Mouse (Mus musculus) embryonic facial prominence, embryonic 13.5 days (tissue): ENCODE data around the gene Gm13030. TPM values are rescaled to one million over a fixed set of nuclear protein-coding genes. Genes with fewer than 3 reads are reported as not detected.
"Not testable (repeated sequence)": the region's sequence is repeated elsewhere in the genome, so short reads cannot be mapped to it uniquely, and the experiment has no call there.

Experiments used
- ATAC-seq: fragments of 200-750 bp; cut with Nextera tagmentation; 2 replicates; pipeline ENCODE4 v1.8.0; 2017; ENCODE audit warnings: low read depth; ENCODE audit not compliant: insufficient number of reproducible peaks, insufficient read depth, low FRiP score, low TSS enrichment
- H3K27ac ChIP-seq: fragments of 300-500 bp; sonication (generic); 2 replicates; pipeline ENCODE4 v1.5.1; 2015; ENCODE audit warnings: moderate library complexity, mild to moderate bottlenecking, inconsistent platforms
- H3K27me3 ChIP-seq: fragments of 300-500 bp; sonication (generic); 2 replicates; pipeline ENCODE4 v1.6.1; 2015; ENCODE audit warnings: mild to moderate bottlenecking, inconsistent platforms
- H3K36me3 ChIP-seq: fragments of 300-500 bp; sonication (generic); 2 replicates; pipeline ENCODE4 v1.6.1; 2015; ENCODE audit warnings: mild to moderate bottlenecking, inconsistent platforms
- H3K4me1 ChIP-seq: fragments of 300-500 bp; sonication (generic); 2 replicates; pipeline ENCODE4 v1.6.1; 2015; ENCODE audit warnings: inconsistent platforms
- H3K4me2 ChIP-seq: fragments of 300-500 bp; sonication (generic); 2 replicates; pipeline ENCODE4 v1.6.1; 2015; ENCODE audit warnings: moderate library complexity, mild to moderate bottlenecking, inconsistent platforms
- H3K4me3 ChIP-seq: fragments of 300-500 bp; sonication (generic); 2 replicates; pipeline ENCODE4 v1.5.1; 2015; ENCODE audit warnings: mild to moderate bottlenecking, inconsistent platforms
- H3K9ac ChIP-seq: fragments of 300-500 bp; sonication (generic); 2 replicates; pipeline ENCODE4 v1.6.1; 2015; ENCODE audit warnings: mild to moderate bottlenecking, inconsistent platforms
- H3K9me3 ChIP-seq: fragments of 300-500 bp; sonication (generic); 2 replicates; pipeline ENCODE4 v1.6.1; 2016; ENCODE audit warnings: inconsistent platforms
- WGBS: fragments of 180-500 bp; shearing (Covaris S2); methylation state at CpG from one replicate; pipeline ENCODE4 v1.1.7; 2015; ENCODE audit warnings: mixed read lengths; 5-methylcytosine and 5-hydroxymethylcytosine counted together
- polyA plus RNA-seq: library from polyadenylated mRNA; unstranded; fragments of >200 nt; fragmentation: Nextera tagmentation; extraction: Ambion mirVana; gene quantifications from 2 replicates; pipeline ENCODE4 v1.2.1, GENCODE M21; 2015

The Gm13030 gene
- polyA plus RNA-seq, 1 experiment from 2014 or later: not detected

GRCm38 (mm10) chr4:138839806-138840205, 34.0 kb downstream of the Gm13030 start:
- no peak overlapping the region for H3K4me2 ChIP-seq
- 83% methylated on average over 6 of the region's 6 CpGs for WGBS
- no peaks in the 10 kb centered on the region for H3K27me3 ChIP-seq
- peaks cover 9% of the 10 kb centered on the region for H3K9me3 ChIP-seq
- H3K27ac ChIP-seq: no peak overlapping the region
- no peak for ATAC-seq
- H3K4me1 ChIP-seq: no peaks in the 10 kb centered on the region
- no peaks in the 10 kb centered on the region for H3K36me3 ChIP-seq
- H3K9ac ChIP-seq: no peak overlapping the region
- H3K4me3 ChIP-seq: no peak overlapping the region

DNA sequence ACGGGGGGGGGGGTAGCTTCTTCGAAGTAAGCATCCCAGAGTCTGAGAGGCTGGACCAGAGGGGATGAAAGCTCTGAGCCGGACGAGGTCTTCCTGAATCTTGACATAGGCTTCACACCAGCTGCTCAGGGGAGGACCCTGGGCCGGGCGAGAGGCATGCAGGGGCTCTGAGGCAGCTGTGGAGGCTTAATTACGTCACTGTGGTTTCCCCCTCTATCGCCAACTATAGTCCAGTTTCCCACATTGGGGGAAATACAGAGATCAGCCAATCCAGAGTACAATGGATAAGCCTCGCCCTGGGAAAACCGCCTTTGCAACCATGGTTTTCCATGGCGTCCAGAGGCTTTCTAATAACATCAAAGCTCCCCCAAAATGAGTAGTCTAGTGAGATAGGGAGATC, 46.6 kb downstream of the Gm13030 start:
- ATAC-seq: no peak
- H3K9me3 ChIP-seq: peaks cover 4% of the 10 kb centered on the region; the same call in 1 of the 2 replicates
- H3K36me3 ChIP-seq: no peaks in the 10 kb centered on the region
- no peaks in the 10 kb centered on the region for H3K27me3 ChIP-seq
- no peaks in the 10 kb centered on the region for H3K4me1 ChIP-seq
- H3K27ac ChIP-seq: no peak overlapping the region
- WGBS: 65% methylated on average over 11 of the region's 11 CpGs
- H3K4me3 ChIP-seq: no peak overlapping the region
- no peak overlapping the region for H3K4me2 ChIP-seq
- H3K9ac ChIP-seq: no peak overlapping the region

GRCm38 (mm10) chr4:138825751-138826567, 47.8 kb downstream of the Gm13030 start:
- no peak overlapping the region for H3K4me2 ChIP-seq

GRCm38 (mm10) chr4:138824660-138825059, 49.1 kb downstream of the Gm13030 start:
- no peaks in the 10 kb centered on the region for H3K4me1 ChIP-seq
- H3K27me3 ChIP-seq: no peaks in the 10 kb centered on the region
- H3K9ac ChIP-seq: no peak overlapping the region
- ATAC-seq: no peak
- H3K27ac ChIP-seq: no peak overlapping the region
- no peaks in the 10 kb centered on the region for H3K36me3 ChIP-seq
- 78% methylated on average over 2 of the region's 2 CpGs for WGBS
- H3K4me3 ChIP-seq: no peak overlapping the region
- peaks cover 4% of the 10 kb centered on the region; the same call in 1 of the 2 replicates for H3K9me3 ChIP-seq
- no peak overlapping the region for H3K4me2 ChIP-seq

More at GRCm38 (mm10) chr4:138825751-138826567, 47.8 kb downstream of the Gm13030 start:
- ATAC-seq: no peak
- 65% methylated on average over 18 of the region's 18 CpGs for WGBS
- Histone ChIP-seq H3K27ac (no peak overlapping the region), H3K36me3 (no peaks in the 10 kb centered on the region), H3K4me3 (no peak overlapping the region), H3K27me3 (no peaks in the 10 kb centered on the region), H3K4me1 (no peaks in the 10 kb centered on the region), H3K9me3 (peaks cover 4% of the 10 kb centered on the region; the same call in 1 of the 2 replicates), H3K9ac (no peak overlapping the region)

DNA sequence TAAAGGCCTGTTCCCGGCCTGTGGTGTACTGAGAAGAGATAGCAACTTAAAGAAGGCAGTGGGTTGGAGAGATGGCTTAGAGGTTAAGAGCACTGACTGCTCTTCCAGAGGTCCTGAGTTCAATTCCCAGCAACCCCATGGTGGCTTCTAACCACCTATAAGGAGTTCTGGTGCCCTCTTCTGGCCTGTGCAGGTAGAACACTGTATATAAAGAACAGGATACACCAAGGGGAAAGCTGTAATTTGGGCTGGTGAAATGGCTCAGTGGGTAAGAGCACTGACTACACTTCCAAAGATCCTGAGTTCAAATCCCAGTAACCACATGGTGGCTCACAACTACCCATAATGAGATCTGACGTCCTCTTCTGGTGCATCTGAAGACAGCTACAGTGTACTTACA, 49.6 kb downstream of the Gm13030 start:
- not testable (repeated sequence) for H3K9ac ChIP-seq, H3K4me2 ChIP-seq, H3K9me3 ChIP-seq, ATAC-seq, H3K36me3 ChIP-seq, H3K4me3 ChIP-seq, H3K27ac ChIP-seq, H3K27me3 ChIP-seq, H3K4me1 ChIP-seq
- WGBS: 80% methylated on average over 2 of the region's 2 CpGs

DNA sequence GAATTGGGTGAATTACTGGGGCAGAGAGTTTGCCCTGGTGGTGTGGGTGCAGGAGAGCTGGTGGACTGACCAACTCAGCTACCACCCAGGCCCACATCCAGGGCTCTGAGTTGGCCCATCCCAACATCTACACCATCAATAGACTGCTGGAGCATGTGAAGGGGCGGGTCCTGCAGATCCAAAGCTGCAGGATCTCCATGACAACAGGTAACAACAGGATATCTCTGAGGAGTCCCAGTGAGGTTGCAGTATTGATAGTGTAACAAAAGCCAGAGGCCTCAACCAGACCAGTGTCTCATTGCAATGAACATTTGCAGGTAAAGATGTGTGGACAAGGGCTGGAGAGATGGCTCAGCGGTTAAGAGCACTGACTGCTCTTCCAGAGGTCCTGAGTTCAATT, 52.7 kb downstream of the Gm13030 start:
- H3K4me3 ChIP-seq: no peak overlapping the region
- 78% methylated on average over 2 of the region's 2 CpGs for WGBS

More for the DNA sequence above, 52.7 kb downstream of the Gm13030 start:
- H3K36me3 ChIP-seq: no peaks in the 10 kb centered on the region
- H3K9me3 ChIP-seq: peaks cover 4% of the 10 kb centered on the region; the same call in 1 of the 2 replicates
- H3K4me1 ChIP-seq: peaks cover 9% of the 10 kb centered on the region
- no peaks in the 10 kb centered on the region for H3K27me3 ChIP-seq
- no peak for ATAC-seq
- no peak overlapping the region for H3K27ac ChIP-seq
- H3K4me2 ChIP-seq: no peak overlapping the region
- H3K9ac ChIP-seq: no peak overlapping the region

Other genes with a start within 250 kb of the Gm13030 start
- gene Vwa5b1, start 238.1 kb downstream of the Gm13030 start, polyA plus RNA-seq: 0.03 TPM in 1 of 2 replicates, not detected in the other
- gene Pla2g2c, start 149.2 kb downstream of the Gm13030 start, polyA plus RNA-seq: 0.21 and 0.69 TPM in 2 replicates
- 0.58 and 0.65 TPM in 2 replicates for gene Ubxn10, start 136.8 kb downstream of the Gm13030 start, polyA plus RNA-seq
- gene Pla2g2f, start 116.3 kb downstream of the Gm13030 start, polyA plus RNA-seq: 1.1 and 1.5 TPM in 2 replicates
- 0.19 and 0.22 TPM in 2 replicates for gene Pla2g2d, start 98.2 kb downstream of the Gm13030 start, polyA plus RNA-seq
- 0.53 and 0.65 TPM in 2 replicates for gene Pla2g5, start 10.5 kb downstream of the Gm13030 start, polyA plus RNA-seq
- not detected in 2 replicates for gene Pla2g2e, start 4.0 kb upstream of the Gm13030 start, polyA plus RNA-seq
- 2.7 and 2.8 TPM in 2 replicates for gene Otud3, start 40.0 kb upstream of the Gm13030 start, polyA plus RNA-seq
- not detected in 2 replicates for gene Rnf186, start 93.1 kb upstream of the Gm13030 start, polyA plus RNA-seq
- gene Tmco4, start 98.9 kb upstream of the Gm13030 start, polyA plus RNA-seq: 3.3 and 3.4 TPM in 2 replicates
- gene Htr6, start 201.6 kb upstream of the Gm13030 start, polyA plus RNA-seq: 0.22 and 0.51 TPM in 2 replicates
- gene Nbl1, start 219.0 kb upstream of the Gm13030 start, polyA plus RNA-seq: 144 and 187 TPM in 2 replicates